Mouse (Mus musculus): ENCODE data around the gene Ppm1f.
"Not testable (repeated sequence)": the region's sequence is repeated elsewhere in the genome, so short reads cannot be mapped to it uniquely, and the experiment has no call there.

Gene Ppm1f

DNA sequence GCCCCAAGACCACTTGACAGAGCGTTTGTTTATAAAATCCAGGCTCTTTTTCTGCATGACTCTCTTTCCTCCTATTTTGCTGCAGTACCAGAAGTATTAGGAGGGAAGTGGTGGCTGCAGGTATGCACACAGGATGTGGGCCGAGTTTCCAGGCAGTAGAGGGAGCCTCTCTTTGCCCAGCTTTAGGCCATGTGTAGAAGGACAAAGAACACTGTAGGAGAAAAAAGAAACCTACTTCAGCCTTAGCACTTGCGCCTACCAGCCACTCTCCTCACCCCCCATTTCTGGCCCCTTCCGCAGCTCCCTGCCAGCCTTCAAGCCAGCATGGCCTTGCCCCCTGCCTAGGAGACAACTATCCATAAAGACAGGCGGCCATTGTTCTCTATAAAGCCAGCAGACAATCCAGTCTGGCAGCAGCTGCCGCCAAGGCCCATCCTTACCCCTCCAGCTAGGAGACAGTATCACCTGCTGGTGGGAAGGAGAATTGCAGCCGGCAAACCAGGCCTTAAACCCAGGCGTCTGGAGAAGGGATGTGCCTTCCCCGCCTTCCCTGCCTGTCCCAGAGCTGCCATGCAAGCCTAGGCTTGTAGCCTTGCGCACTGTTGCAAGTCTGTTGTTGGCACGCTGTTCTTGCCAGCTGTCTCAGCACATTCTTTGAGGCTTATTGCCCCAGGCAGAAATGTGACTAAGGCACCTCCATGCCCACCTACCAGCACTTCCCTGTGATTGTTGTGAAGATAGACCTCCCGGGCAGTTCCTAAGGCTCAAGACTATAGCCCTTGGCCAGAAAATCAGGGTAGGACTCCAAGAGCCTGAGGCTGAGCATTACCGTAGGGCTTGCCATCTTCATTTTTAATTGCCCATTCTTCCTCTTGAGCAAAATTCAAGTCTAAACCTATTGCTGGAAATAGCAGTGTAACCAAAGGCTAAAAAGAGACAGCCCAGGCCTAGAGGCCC lies 15.7 kb downstream of the Ppm1f start:
- peak; percentile 39 for DNase-seq (ENCODE audit: low spot score)

DNA sequence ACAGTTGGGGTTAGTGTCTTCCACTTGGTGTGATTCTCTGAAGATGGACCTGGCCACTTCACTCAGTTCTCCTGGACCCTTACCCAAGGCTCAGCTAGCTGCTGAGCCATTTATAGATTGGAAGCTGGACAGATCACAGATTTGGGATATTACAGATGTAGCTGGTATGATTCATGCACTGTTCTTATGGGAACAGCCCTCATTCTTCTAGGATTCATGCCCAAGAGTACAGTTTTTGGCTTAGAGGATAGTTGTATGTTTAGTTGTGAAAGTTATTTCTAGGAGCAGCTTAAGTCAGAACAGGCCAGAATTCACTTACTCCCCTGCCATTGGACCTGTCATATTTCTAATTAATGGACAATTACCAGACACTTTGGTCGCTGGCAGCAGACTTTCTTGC lies 17.2 kb downstream of the Ppm1f start:
- no peak for DNase-seq (ENCODE audit: low spot score)

DNA sequence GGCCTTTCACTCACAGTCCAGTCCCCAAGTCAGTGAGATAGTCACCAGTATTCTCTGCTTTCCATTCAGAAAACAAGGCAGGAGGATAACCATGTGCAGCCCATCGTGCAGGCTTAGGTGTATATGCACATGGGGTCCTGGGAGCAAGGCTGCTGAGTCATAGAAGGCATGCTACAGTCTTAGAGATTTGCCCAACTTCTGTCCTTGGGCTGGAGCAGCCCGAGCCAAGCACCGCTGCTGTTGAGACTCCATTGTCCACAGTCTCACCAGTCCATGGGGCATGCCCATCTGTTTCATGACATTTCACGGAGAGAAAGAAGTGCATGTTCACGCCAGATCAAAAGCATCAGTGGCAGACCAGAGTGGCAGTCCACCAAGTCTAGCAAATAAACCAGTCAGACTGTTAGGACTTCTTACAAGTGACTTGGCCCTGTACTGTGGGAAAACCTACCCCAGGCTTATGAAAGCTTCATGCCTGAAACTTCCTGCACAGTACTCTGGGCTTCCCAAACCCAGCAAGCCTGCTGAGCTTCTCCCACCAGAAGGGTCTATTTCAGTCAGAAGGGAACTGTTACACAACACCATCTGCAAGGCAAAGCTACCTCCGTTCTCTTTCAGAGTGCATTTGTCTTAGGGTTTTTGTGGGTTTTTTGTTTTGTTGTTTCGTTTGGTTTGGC lies 22.3 kb downstream of the Ppm1f start:
- no peak for DNase-seq (ENCODE audit: low spot score)

GRCm38 (mm10) chr16:16921021-16921435 lies 24.8 kb downstream of the Ppm1f start:
- DNase-seq (ENCODE audit: low spot score): no peak

GRCm38 (mm10) chr16:16924481-16924880 lies 28.2 kb downstream of the Ppm1f start:
- DNase-seq (ENCODE audit: low spot score): no peak

- DNase-seq (ENCODE audit: low spot score): no peak
Observed at GRCm38 (mm10) chr16:16926536-16926935, 30.3 kb downstream of the Ppm1f start.

DNA sequence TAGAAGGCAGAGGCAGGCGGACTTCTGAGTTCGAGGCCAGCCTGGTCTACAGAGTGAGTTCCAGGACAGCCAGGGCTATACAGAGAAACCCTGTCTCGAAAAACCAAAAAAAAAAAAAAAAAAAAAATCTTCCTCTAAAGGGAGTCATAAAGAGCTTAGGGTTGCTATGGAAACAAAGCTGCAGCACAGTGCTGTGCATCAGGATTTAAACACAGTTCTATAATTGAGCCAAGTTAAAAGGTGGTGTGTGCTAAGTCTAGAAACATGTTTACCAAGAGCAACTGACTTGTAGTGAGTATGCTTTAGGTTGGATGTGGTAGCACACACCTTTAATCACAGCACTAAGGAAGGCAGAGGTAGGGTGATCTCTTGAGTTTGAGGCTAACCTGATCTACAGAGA lies 32.6 kb downstream of the Ppm1f start:
- not testable (repeated sequence) for DNase-seq (ENCODE audit: low spot score)

DNA sequence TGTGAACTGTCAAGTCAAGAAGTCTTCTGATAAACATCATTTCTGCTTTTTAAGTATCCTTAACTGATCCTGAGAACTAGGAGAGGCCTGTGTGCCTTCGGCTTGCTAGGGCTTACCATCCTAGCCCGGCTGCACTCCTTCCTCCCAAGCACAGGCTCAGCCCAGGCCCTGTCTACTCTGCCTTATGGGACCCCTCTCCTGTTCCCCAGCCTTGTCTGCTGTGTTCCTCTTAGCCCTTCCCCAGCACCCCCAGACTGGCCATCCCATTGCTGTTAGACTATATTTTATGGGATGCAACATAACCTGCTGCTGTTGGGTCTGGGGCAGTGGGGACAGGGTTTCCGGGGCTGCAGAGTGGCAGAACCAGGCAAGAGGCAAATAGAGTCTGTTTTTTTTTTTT lies 34.1 kb downstream of the Ppm1f start:
- DNase-seq (ENCODE audit: low spot score): no peak

- no peak for DNase-seq (ENCODE audit: low spot score)
Observed at GRCm38 (mm10) chr16:16930810-16931296, 34.6 kb downstream of the Ppm1f start.

GRCm38 (mm10) chr16:16939543-16939942 lies 43.3 kb downstream of the Ppm1f start:
- DNase-seq (ENCODE audit: low spot score): no peak

DNA sequence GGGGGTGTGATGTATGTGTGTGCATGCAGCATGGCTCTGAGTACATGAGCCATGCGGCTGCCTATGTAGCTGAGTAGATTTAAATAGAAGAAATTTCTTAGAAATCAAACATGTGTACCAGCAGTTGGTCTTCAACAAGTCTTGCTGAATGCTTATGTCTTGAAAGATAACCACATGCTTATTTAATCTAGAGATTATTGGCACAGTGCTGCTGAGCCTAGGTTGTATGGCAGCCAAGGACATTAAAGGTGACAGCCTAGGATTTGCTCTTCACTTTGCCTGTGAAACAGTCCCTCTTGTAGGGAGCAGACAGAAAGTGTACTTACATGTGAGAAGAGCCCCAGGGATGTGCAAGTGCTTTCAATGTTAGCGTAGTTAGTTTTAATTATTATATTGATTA lies 44.8 kb downstream of the Ppm1f start:
- no peak for DNase-seq (ENCODE audit: low spot score)

- no peak for DNase-seq (ENCODE audit: low spot score)
Observed at GRCm38 (mm10) chr16:16958575-16958974, 62.3 kb downstream of the Ppm1f start.

DNA sequence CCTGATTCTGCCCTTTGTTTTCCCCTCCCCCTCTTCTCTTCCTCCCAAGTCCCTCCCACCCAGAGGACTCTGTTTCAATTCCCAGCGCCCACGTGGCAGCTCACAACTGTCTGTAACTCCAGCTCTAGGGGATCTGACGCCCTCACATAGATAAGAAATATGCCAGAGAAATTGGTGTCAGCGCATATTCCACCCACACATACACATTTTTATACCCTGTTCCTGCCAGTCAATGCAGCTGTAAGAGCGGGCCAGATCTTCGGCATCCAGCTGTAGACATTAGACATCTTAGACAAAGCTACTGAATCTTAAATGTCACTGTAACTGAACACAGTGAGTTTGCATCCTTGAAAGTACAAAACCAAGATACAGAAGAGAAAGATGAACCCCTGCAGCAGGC lies 63.6 kb downstream of the Ppm1f start:
- DNase-seq (ENCODE audit: low spot score): no peak

- DNase-seq (ENCODE audit: low spot score): no peak
Observed at GRCm38 (mm10) chr16:16965149-16965548, 68.9 kb downstream of the Ppm1f start.

GRCm38 (mm10) chr16:16966290-16966689 lies 70.0 kb downstream of the Ppm1f start:
- no peak for DNase-seq (ENCODE audit: low spot score)

Measured in spleen, adult 12 weeks (tissue).